Mouse (Mus musculus) neural tube, embryonic 11.5 days (tissue): ENCODE measurements at regions not wholly inside any gene's neighbourhood (a gene's known extent, or its start where the extent isn't known, plus 50 kb on each side); places are given as distances from the start of the nearest gene placed in this dataset.

Experiments
- ATAC-seq: fragments of 200-750 bp; cut with Nextera tagmentation; 2 replicates; pipeline ENCODE4 v1.8.0; 2017; ENCODE audit warnings: moderate number of reproducible peaks, mild to moderate bottlenecking, moderate TSS enrichment, moderate library complexity; ENCODE audit not compliant: insufficient read depth, low FRiP score, low TSS enrichment
- DNase-seq: peaks from one replicate; pipeline ENCODE4 v3.0.0-alpha.2; 2015; ENCODE audit warnings: low spot score
- H3K27ac ChIP-seq: fragments of 300-500 bp; sonication (generic); 2 replicates; pipeline ENCODE4 v1.5.1; 2014; ENCODE audit warnings: low read depth, mild to moderate bottlenecking, low read length
- H3K27me3 ChIP-seq: fragments of 300-500 bp; sonication (generic); 2 replicates; pipeline ENCODE4 v1.6.1; 2014; ENCODE audit warnings: mild to moderate bottlenecking, low read length, mixed read lengths; ENCODE audit not compliant: control insufficient read depth, insufficient read depth
- H3K36me3 ChIP-seq: fragments of 300-500 bp; sonication (generic); 2 replicates; pipeline ENCODE4 v1.6.1; 2014; ENCODE audit warnings: mild to moderate bottlenecking, low read length, moderate library complexity, mixed read lengths; ENCODE audit not compliant: control insufficient read depth, insufficient read depth
- H3K4me1 ChIP-seq: fragments of 300-500 bp; sonication (generic); 2 replicates; pipeline ENCODE4 v1.6.1; 2014; ENCODE audit warnings: low read length, mixed read lengths; ENCODE audit not compliant: control insufficient read depth, insufficient read depth
- H3K4me2 ChIP-seq: fragments of 300-500 bp; sonication (generic); 2 replicates; pipeline ENCODE4 v1.6.1; 2014; ENCODE audit warnings: low read depth, mild to moderate bottlenecking, moderate library complexity
- H3K4me3 ChIP-seq: fragments of 300-500 bp; sonication (generic); 2 replicates; pipeline ENCODE4 v1.5.1; 2014; ENCODE audit warnings: low read depth, low read length
- H3K9ac ChIP-seq: fragments of 300-500 bp; sonication (generic); 2 replicates; pipeline ENCODE4 v1.6.1; 2014; ENCODE audit warnings: mild to moderate bottlenecking, low read length
- H3K9me3 ChIP-seq: fragments of 300-500 bp; sonication (generic); 2 replicates; pipeline ENCODE4 v1.6.1; 2016; ENCODE audit warnings: low read length; ENCODE audit not compliant: control insufficient read depth
- WGBS: fragments of 180-500 bp; shearing (Covaris S2); extraction: QIAGEN DNeasy Blood & Tissue Kit; methylation state at CpG from one replicate; pipeline ENCODE4 v1.1.7; 2014; 5-methylcytosine and 5-hydroxymethylcytosine counted together

DNA sequence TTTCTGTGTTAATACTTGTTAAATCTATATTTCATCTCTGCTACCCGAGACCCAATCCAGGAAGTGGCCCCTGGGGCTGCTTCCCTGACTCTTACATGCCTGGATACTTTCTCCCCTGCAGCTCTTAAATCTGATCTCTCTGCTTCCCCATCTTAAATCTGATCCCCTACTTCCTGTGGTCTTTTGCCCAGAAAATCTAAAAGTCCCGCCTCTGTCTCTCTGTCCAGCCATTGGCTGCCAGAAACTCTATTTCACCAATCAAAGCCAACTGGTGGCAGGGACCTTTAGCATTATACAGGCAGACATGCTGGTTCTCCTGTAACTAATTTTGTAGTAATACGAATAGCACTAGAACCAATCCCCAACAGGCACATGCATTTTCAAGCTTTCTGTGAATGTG, 59.0 kb upstream of the Ccdc91 start:
- ATAC-seq (no peak), DNase-seq (no peak)
- Histone ChIP-seq H3K9me3 (no peaks in the 10 kb centered on the region), H3K4me1 (no peaks in the 10 kb centered on the region), H3K9ac (no peak overlapping the region), H3K4me2 (no peak overlapping the region), H3K4me3 (no peak overlapping the region), H3K36me3 (no peaks in the 10 kb centered on the region), H3K27me3 (no peaks in the 10 kb centered on the region), H3K27ac (no peak overlapping the region)
- WGBS, result 70% methylated on average over 3 of the region's 3 CpGs

DNA sequence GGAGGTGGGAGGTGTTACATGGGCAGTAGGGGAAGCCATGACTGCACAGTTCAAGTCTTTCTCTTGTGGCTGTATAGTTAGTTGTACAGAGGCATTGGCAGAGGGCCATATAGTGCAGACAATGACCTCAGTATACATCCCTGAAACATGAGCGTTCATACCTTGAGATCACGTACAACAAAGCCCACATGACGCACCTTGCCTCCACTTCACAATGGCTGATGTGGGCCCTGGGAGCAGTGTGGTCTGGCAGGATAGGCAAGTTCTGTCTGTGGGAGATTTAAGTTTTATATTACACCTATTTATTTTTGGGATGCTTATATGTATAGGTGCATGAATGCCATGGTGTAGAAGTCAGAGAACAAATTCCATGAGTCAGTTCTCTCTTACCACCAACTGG, 61.9 kb upstream of the Ccdc91 start:
- Histone ChIP-seq H3K4me3 (no peak overlapping the region), H3K4me1 (no peaks in the 10 kb centered on the region), H3K36me3 (no peaks in the 10 kb centered on the region), H3K9me3 (no peaks in the 10 kb centered on the region), H3K27ac (no peak overlapping the region), H3K27me3 (no peaks in the 10 kb centered on the region), H3K9ac (no peak overlapping the region), H3K4me2 (no peak overlapping the region)
- DNase-seq, result no peak
- no peak for ATAC-seq
- 96% methylated on average over 3 of the region's 3 CpGs for WGBS

DNA sequence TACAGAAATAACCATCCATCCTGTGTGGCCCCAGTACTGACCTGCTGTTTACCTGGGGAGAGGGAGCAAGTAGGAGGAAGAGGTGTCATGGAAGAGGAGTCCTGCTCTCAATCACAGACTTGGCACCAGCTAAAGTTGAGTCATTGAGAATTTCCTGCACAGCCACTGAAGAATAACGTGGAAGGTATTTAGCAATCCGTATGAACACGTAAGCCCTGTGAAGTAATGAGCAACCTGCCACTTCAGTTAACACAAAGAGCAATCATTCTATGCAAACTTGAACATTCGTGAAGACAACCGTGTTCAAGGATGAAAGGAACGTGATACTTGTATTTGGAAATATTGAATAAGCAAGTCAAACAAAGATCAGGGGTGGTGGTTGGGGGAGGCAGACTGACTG, 77.6 kb upstream of the Ccdc91 start:
- H3K9ac ChIP-seq, result no peak overlapping the region

DNA sequence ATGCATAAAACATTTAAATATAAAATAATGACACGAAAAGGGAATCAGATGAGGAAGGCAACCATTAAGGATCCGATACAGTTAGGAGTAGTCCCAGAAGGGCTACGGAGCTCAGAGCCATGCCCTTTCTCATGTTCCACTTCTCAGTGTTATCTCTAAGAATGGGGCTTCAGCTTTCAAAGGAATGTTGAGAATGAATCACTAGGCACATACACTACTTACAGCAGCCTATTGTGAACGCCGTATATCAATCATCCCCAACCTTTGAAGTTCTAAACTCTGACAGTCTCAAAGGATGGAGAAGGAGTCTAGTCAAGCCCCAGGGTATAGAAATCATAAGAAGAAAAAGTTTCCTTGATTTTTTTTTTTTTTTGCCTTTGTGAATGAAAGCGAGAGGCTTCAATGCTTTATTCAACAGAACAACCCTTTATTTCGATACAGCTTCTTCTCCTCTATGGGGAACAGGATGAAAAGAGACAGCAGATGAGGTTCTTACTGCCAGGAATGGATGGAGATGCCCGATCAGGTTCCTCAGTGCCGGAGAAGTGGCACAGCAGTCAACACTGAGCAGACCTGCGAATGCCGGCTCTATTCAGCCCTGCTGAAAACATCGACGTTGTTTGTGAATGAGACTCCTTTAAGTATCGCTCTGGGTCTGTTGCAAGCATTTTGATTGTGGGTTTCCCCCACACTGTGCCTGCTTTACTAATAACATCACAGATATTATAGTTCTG, 84.0 kb upstream of the Ccdc91 start:
- H3K4me1 ChIP-seq, result no peaks in the 10 kb centered on the region
- 39% methylated on average over 14 of the region's 14 CpGs for WGBS
- H3K4me2 ChIP-seq, result no peak overlapping the region
- ATAC-seq (0 out of 2 replicates have a peak, but pooled peaks have one; percentile 16), DNase-seq (peak; percentile 20)
- H3K4me3 ChIP-seq, result no peak overlapping the region
- H3K27me3 ChIP-seq, result no peaks in the 10 kb centered on the region
- no peaks in the 10 kb centered on the region for H3K36me3 ChIP-seq
- H3K27ac ChIP-seq, result no peak overlapping the region
- no peaks in the 10 kb centered on the region for H3K9me3 ChIP-seq
- no peak overlapping the region for H3K9ac ChIP-seq

More for the DNA sequence above, 77.6 kb upstream of the Ccdc91 start:
- Histone ChIP-seq H3K27ac (no peak overlapping the region), H3K36me3 (no peaks in the 10 kb centered on the region), H3K4me2 (no peak overlapping the region), H3K27me3 (no peaks in the 10 kb centered on the region), H3K9me3 (no peaks in the 10 kb centered on the region), H3K4me3 (no peak overlapping the region), H3K4me1 (no peaks in the 10 kb centered on the region)
- WGBS, result 90% methylated on average over 6 of the region's 6 CpGs
- no peak for ATAC-seq
- DNase-seq, result no peak

DNA sequence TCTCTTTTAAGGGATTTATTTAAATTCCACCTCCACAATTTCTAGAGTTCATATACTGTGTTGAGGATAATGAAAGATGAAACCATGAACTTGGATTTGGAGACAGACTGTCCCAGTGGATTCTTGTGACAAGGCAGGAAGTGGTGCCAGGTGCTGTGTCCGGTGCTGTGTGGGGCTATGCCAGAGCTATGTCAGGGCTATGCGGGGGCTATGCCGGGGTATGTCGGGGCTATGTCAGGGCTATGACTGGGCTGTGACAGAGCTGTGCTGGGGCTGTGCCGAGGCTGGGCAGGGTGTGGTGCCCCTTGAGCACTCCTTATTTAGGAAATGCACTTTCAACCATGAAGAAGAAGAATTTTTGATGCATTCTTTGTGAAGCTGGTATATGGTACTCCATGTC, 85.1 kb upstream of the Ccdc91 start:
- Histone ChIP-seq H3K4me3 (no peak overlapping the region), H3K36me3 (no peaks in the 10 kb centered on the region), H3K27ac (no peak overlapping the region), H3K4me2 (no peak overlapping the region), H3K9me3 (no peaks in the 10 kb centered on the region), H3K9ac (no peak overlapping the region), H3K4me1 (no peaks in the 10 kb centered on the region), H3K27me3 (no peaks in the 10 kb centered on the region)
- ATAC-seq (no peak), DNase-seq (no peak)
- WGBS, result 75% methylated on average over 5 of the region's 5 CpGs

DNA sequence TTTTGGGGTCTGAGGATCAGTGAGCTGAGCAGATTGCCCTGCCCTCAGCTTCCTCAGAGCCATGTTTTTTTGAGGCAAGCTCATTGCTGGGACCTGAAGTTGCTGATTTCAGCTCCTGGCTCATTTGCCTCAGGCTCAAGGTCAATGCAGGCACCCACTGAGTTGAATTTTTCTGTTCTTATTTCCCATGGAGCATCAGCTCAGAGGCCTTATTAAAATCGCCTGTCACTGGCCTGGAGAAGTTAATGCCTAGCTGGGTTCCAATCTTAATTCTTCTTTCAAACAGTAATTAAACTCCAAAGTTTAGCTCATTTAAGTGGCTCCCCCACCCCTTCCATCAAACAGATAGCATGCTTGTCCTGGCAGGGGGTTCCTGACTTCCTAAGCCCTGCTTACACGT, 86.9 kb upstream of the Ccdc91 start:
- WGBS, result 30% methylated on average over 2 of the region's 2 CpGs
- H3K4me2 ChIP-seq, result no peak overlapping the region
- H3K36me3 ChIP-seq, result no peaks in the 10 kb centered on the region
- H3K4me1 ChIP-seq, result no peaks in the 10 kb centered on the region
- no peak for DNase-seq
- no peak overlapping the region for H3K27ac ChIP-seq
- no peak for ATAC-seq
- no peak overlapping the region for H3K9ac ChIP-seq
- no peak overlapping the region for H3K4me3 ChIP-seq
- no peaks in the 10 kb centered on the region for H3K9me3 ChIP-seq
- no peaks in the 10 kb centered on the region for H3K27me3 ChIP-seq

DNA sequence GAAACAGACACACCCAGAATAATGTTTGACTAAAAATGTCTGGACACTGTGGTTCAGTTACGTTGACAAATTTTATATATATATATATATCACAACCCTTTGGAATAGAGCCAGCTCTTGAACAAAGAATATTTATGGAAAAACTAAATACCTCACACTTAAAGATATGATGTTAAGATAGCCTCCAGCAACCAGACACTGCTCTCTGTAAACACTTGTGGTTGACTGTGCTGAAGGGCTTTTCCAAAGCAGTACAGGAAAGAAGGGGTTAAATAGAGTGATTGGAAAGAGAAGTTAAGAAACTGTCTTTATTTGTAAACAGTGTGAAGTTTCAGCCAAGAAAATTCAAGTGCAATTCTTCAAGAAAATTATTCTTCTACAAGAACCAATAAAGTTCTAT, 90.0 kb upstream of the Ccdc91 start:
- no peaks in the 10 kb centered on the region for H3K27me3 ChIP-seq
- DNase-seq (no peak), ATAC-seq (no peak)
- no peak overlapping the region for H3K27ac ChIP-seq
- no peaks in the 10 kb centered on the region for H3K36me3 ChIP-seq
- no peak overlapping the region for H3K9ac ChIP-seq
- H3K9me3 ChIP-seq, result no peaks in the 10 kb centered on the region
- WGBS, result 91% methylated on average over 1 of the region's 1 CpGs
- H3K4me1 ChIP-seq, result no peaks in the 10 kb centered on the region
- H3K4me3 ChIP-seq, result no peak overlapping the region
- H3K4me2 ChIP-seq, result no peak overlapping the region

DNA sequence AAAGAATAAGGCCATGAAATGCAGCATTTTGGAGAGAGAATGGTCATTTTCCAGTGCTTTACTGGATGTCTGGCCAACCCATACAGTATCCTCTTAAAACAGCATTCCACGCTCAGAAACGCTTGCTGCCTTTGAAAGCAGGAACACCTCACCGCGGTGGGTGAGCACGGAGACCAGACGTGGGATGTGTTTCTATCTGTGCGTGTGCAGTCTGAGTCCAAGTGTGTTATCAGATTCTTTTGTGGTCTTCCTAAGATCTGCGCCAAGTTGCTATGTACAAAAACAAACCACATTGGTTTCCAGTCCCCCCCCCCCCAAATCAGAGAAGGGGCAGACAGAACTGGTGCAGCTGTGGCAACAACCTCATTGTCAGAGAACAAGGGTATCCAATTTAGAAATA, 95.1 kb upstream of the Ccdc91 start:
- Histone ChIP-seq H3K4me3 (no peak overlapping the region), H3K4me1 (no peaks in the 10 kb centered on the region), H3K36me3 (no peaks in the 10 kb centered on the region), H3K27ac (no peak overlapping the region), H3K9me3 (no peaks in the 10 kb centered on the region), H3K27me3 (no peaks in the 10 kb centered on the region), H3K9ac (no peak overlapping the region), H3K4me2 (no peak overlapping the region)
- DNase-seq (no peak), ATAC-seq (no peak)
- 81% methylated on average over 8 of the region's 8 CpGs for WGBS

DNA sequence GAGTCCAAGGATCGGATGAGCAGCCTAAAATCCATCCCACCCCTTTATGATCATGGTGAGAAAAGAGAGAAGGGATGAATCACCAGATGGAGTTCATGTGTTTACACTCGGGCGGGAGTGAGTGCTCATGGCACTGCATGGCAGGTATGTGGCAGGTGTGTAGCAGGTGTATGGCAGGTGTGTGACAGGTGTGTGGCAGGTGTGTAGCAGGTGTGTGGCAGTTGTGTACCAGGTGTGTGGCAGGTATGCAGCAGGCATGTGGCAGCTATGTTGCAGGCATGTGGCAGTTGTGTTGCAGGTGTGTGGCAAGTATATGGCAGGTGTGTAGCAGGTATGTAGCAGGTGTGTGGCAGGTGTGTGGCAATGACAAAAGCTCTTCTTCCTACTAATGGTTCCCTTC, 97.9 kb upstream of the Ccdc91 start:
- Histone ChIP-seq H3K27ac (no peak overlapping the region), H3K4me1 (no peaks in the 10 kb centered on the region), H3K36me3 (no peaks in the 10 kb centered on the region), H3K9me3 (no peaks in the 10 kb centered on the region), H3K4me3 (no peak overlapping the region), H3K9ac (no peak overlapping the region), H3K4me2 (no peak overlapping the region), H3K27me3 (no peaks in the 10 kb centered on the region)
- WGBS, result 89% methylated on average over 3 of the region's 3 CpGs
- ATAC-seq (no peak), DNase-seq (no peak)
